Mouse (Mus musculus) lung, postnatal 10 days (tissue): ENCODE results near the gene Slc9a9.

ENCODE experiments used
- DNase-seq: peaks from one replicate; pipeline ENCODE4 v3.0.0; 2021

The Slc9a9 gene

GRCm38 (mm10) chr9:95226986-95227385 is 557.3 kb downstream of the Slc9a9 start:
- no peak for DNase-seq

- no peak for DNase-seq
Measured at GRCm38 (mm10) chr9:95228123-95228522, 558.4 kb downstream of the Slc9a9 start.

GRCm38 (mm10) chr9:95229147-95229546 is 559.4 kb downstream of the Slc9a9 start:
- no peak for DNase-seq

- DNase-seq, result no peak
Measured at GRCm38 (mm10) chr9:95239900-95240299, 570.2 kb downstream of the Slc9a9 start.

- no peak for DNase-seq
Measured at GRCm38 (mm10) chr9:95242628-95243195, 573.0 kb downstream of the Slc9a9 start.

- no peak for DNase-seq
Measured at GRCm38 (mm10) chr9:95254162-95254561, 584.5 kb downstream of the Slc9a9 start.

GRCm38 (mm10) chr9:95255844-95256243 is 586.1 kb downstream of the Slc9a9 start:
- no peak for DNase-seq

- peak; percentile 7 for DNase-seq
Measured at GRCm38 (mm10) chr9:95256680-95257316, 587.1 kb downstream of the Slc9a9 start.

- DNase-seq, result no peak
Measured at GRCm38 (mm10) chr9:95262851-95263250, 593.1 kb downstream of the Slc9a9 start.

GRCm38 (mm10) chr9:95263867-95264509 is 594.3 kb downstream of the Slc9a9 start:
- no peak for DNase-seq

GRCm38 (mm10) chr9:95266179-95266578 is 596.5 kb downstream of the Slc9a9 start:
- no peak for DNase-seq

- DNase-seq, result no peak
Measured at GRCm38 (mm10) chr9:95266924-95267323, 597.2 kb downstream of the Slc9a9 start.

GRCm38 (mm10) chr9:95279590-95280344 is 610.1 kb downstream of the Slc9a9 start:
- DNase-seq, result peak; percentile 80
